Mouse (Mus musculus) testis, postnatal 10 days (tissue): ENCODE data around the gene Lat2.

Experiments used
- DNase-seq: peaks from one replicate; pipeline ENCODE4 v3.0.0; 2021; ENCODE audit warnings: low spot score

The Lat2 gene

GRCm38 (mm10) chr5:134613727-134614126, 1.1 kb downstream of the Lat2 start:
- DNase-seq, result no peak

GRCm38 (mm10) chr5:134611810-134612521, 2.9 kb downstream of the Lat2 start:
- no peak for DNase-seq

GRCm38 (mm10) chr5:134609916-134610643, 4.7 kb downstream of the Lat2 start:
- DNase-seq, result no peak

GRCm38 (mm10) chr5:134607121-134607520, 7.7 kb downstream of the Lat2 start:
- no peak for DNase-seq

GRCm38 (mm10) chr5:134606314-134606713, 8.5 kb downstream of the Lat2 start:
- DNase-seq, result no peak

GRCm38 (mm10) chr5:134604376-134604775, 10.4 kb downstream of the Lat2 start:
- no peak for DNase-seq

GRCm38 (mm10) chr5:134597711-134598110, 17.1 kb downstream of the Lat2 start:
- peak; percentile 72 for DNase-seq

- DNase-seq, result no peak
Measured at GRCm38 (mm10) chr5:134593093-134593492, 21.7 kb downstream of the Lat2 start.

GRCm38 (mm10) chr5:134592026-134592581, 22.7 kb downstream of the Lat2 start:
- DNase-seq, result no peak

- no peak for DNase-seq
Measured at GRCm38 (mm10) chr5:134589900-134590299, 24.9 kb downstream of the Lat2 start.

- DNase-seq, result no peak
Measured at GRCm38 (mm10) chr5:134584798-134585197, 30.0 kb downstream of the Lat2 start.

GRCm38 (mm10) chr5:134583884-134584213, 31.0 kb downstream of the Lat2 start:
- DNase-seq, result no peak

- DNase-seq, result no peak
Measured at GRCm38 (mm10) chr5:134583006-134583883, 31.6 kb downstream of the Lat2 start.

GRCm38 (mm10) chr5:134582221-134582907, 32.5 kb downstream of the Lat2 start:
- DNase-seq, result peak; percentile 98

- DNase-seq, result no peak
Measured at GRCm38 (mm10) chr5:134581146-134581545, 33.7 kb downstream of the Lat2 start, which contains the start of gene Rfc2. Gene Rfc2 (plus strand): TSS chr5:134581366.

GRCm38 (mm10) chr5:134579135-134579534, 35.7 kb downstream of the Lat2 start:
- DNase-seq, result no peak

GRCm38 (mm10) chr5:134577534-134577933, 37.3 kb downstream of the Lat2 start:
- DNase-seq, result no peak

- no peak for DNase-seq
Measured at GRCm38 (mm10) chr5:134576517-134577220, 38.2 kb downstream of the Lat2 start.

GRCm38 (mm10) chr5:134575833-134576232, 39.0 kb downstream of the Lat2 start:
- DNase-seq, result no peak

- no peak for DNase-seq
Measured at GRCm38 (mm10) chr5:134572508-134573214, 42.2 kb downstream of the Lat2 start.
